Mouse (Mus musculus) 3T3-L1 (cell line): ENCODE measurements around the gene Gm20388.

Source experiments
- DNase-seq: peaks from one replicate; pipeline ENCODE4 v3.0.0-alpha.2; 2015; ENCODE audit warnings: low read depth, low spot score

Gm20388 gene

DNA sequence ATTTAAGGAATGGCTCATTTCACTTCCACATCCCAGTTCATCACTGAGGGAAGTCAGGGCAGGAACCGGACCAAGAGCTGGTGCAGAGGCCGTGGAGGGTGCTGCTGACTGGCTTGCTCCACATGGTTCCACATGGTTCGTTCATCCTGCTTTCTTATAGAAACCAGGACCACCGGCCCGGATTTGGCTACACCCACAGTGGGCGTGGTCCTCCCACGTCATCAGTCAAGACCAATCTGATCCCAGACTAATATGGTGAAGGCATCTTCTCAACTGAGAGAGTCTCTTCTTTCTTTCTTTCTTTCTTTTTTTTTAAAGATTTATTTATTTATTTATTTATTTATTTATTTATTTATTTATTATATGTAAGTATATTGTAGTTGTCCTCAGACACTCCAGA is 2020.9 kb downstream of the Gm20388 start:
- no peak for DNase-seq

DNA sequence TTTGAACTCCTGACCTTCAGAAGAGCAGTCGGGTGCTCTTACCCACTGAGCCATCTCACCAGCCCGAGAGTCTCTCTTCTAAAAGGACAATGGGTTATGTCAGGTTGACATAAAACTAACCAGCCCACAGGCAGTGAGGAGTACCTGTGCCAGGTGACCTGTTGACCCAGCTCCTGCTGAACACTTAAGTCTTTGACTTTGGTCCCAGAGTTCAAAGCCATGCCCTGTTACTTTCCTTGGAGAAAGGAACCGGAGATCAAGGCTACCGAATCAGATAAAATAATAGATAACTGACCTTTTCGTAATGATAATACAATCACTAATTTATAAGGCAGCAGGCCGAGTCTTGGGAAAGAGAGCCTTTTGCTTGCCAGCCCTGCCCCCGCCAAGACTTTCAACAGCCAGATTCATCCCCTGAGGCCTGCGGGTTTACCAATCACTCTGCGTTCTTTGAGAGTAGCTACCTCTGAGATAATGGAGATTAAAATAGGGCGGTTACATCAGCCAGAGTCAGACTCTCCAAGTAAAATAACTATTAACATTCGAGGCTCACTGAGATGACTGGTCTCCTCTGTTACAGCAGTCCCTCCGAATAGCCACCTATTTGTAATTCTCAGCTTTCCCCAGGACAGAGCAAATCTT is 2021.5 kb downstream of the Gm20388 start:
- DNase-seq = no peak

DNA sequence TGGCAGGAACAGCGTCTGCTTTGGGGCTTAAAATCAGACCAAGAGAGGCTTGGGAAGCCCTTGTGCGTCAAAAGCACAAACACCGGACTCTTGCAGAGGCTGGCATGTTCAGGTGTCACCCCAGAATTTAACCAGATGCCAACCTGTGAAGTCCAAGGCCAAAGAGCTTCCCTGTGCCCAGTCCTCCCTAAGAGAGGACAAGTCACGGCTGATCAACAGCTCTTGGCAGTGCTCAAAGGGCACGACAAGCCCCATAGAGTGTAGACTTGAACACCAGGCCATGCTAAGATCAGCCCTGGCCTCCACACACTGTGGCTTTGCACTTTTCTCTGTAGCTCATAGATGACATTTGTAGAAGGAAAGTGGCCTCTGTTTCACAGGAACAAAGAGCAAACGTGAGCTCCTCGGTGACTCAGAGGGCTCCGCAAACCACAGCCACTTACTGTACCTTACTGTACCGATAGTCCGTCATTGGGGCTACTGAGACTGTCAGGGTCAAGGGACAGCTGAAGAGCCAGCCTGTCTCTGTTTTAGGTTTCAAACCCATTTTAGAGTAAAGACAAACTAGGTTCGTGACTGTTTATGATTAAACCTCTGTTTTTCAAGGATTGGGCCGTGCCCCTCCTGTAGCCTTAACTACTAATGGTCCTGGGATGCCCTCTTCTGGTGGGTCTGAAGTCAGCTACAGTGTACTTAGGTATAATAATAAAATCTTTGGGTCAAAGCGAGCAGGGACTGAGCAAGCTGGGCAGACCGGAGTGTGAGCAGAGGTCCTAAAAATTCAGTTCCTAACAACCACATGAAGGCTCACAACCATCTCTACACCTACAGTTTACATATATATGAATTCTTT is 2022.3 kb downstream of the Gm20388 start:
- no peak for DNase-seq

DNA sequence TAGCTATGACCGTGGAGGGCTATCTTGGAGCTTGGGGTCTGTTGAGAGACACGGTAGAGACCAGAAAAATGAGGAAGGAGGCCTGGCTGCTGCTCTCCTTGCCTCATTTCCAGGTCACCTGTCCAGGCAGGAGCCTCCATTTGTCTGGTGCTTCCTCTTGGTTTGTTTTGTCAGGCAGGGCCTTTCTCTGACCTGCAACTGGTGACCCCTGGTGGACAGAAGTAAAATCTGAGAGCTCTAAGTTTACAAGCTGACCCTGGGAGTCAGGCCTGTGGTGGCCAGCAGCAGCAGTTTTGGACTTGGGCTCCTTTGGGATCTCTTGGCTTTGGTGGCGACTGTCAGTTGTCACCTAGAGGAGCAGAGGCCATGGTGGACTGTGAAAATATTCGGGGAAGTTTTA is 2023.9 kb downstream of the Gm20388 start:
- peak; percentile 73 for DNase-seq

DNA sequence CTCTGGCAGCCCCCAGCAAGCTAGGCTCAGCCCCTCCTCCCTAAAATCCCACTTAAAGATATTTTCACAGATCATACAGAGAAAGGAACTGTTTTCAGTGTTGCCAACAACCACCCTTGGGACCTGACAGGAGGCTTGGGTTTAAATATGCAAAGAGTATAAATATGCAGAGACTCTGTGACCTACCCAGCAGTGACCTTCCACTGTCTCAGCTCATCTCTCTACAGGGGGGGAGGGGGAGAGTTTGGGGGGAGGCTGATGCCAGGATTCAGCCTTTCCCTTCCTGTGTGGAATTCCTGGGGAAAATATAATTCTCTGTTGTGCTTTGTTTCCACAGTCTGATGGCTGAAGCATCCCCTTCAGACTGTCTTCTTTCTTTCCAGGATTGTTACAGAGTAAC is 2024.3 kb downstream of the Gm20388 start:
- no peak for DNase-seq

DNA sequence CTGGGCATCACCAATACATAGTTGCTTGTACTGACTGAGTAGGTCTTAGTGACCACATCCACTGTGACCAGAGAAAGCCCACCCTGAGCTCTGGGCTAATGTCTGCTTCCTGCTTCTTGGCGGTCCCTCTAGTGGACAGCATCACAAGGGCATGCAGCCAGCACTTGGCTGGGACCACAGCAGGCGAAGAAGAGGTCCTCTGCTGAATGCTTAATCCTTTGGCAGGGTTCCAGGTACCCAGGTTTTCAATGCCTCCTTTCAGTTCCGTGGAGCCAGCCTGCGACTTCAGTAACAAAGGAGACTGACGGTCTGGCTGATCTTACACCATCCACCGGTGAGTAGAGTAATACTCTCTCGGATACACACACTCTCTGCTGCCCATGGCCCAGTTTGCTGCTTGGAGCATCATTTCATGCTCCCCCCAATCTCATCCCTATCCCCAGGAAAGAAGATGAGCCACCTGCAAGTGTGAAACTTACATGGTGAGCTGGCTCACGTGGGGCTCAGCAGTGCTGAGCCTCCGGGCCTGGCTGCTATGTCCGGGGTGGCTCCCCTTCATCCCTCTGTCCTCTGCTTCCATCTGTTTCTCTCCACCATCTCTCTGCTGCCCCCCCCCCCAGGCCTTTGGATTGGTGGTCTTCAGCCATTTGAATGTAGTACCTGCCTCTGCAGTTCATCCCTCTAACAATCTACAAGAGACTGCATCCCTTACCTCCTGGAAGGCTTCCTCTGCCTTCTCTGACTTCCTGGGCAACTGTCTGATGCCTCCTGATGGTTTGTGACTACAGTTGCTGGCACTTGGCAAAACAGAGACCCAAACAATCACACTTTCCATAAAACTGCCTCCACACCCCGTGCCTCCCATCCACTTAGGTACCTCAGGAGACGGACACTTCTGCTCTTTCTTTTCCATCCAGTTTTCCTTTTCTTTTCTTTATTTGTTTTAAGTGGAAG is 2025.0 kb downstream of the Gm20388 start:
- peak; percentile 39 for DNase-seq

DNA sequence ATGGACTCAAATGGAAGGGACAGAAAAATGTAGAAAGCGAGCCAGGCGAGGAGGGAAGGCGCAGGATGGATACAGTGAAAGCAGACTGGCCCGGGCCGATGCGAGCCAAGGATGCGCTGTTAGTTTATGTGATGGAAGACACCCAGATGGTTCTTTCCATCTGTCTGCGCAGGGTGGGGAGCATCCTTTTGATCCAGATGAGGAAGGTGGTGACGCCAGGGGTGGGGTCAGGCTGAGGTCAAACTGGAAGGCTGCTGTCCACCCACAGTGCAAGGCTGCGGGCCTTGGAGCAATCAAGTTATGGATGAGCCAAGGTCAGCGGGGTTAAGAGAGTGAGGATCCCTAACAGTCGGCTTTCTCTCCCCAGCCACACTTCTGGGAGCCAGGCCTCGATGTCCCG is 2025.8 kb downstream of the Gm20388 start:
- no peak for DNase-seq

DNA sequence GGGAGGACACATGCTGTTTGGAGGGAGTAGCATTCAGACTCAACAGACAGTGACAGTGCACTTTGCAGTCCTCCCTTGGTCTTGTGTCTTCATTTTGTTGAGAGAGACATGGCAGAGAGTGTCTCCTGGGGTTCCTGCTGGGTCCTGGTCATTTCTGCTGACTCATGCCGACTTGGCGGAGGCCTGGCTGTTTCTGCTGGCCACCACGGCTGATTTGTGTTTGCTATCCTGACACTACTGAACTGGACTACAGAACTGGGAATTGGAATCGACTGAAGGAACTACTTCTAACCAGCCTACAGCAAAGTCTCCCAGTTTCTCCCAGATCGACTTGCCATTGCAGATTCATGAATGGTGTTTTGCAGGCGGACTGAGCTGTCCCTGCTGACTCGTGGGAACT is 2028.1 kb downstream of the Gm20388 start:
- no peak for DNase-seq

DNA sequence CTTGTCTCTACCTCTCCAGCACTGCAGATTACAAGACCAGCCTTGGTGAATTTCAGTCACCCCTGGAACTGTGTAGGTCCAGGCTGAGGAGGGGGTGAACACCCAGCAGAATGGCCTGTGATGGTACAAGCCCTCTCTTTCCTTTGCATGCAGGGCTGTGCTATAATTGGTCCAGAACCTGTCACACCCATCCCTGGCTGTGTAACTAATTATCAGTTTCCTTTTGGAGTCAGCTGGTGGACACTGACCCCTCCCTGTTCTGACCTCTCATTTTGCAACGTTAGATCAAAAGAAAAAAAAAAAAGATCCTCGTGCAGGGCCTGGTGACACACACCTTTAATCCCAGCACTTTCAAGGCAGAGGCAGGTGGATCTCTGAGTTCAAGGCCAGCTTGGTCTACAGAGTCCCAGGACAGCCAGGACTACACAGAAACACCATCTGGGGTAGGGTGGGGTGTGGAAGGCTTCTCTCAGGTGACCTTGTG is 2032.5 kb downstream of the Gm20388 start:
- DNase-seq = no peak

DNA sequence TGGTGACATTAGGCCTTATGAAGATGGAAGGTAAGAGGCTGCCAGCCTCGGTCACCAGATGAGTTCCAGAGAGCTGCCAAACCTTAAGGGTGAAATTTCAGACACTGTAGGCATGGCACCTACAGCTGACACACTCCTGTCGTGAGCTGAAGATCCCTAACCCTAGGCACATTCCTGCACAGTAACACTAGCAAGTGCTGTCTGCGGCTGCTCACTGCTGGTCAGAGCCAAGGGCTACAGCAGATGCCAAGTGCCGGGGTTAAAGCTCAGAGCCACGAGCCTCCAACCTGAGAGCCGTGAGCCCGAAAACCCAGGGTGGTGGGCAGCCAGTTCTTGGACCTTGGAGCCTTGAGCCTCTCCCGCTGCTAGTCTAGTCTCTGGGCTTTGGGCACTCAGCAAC is 2033.1 kb downstream of the Gm20388 start:
- DNase-seq = no peak

DNA sequence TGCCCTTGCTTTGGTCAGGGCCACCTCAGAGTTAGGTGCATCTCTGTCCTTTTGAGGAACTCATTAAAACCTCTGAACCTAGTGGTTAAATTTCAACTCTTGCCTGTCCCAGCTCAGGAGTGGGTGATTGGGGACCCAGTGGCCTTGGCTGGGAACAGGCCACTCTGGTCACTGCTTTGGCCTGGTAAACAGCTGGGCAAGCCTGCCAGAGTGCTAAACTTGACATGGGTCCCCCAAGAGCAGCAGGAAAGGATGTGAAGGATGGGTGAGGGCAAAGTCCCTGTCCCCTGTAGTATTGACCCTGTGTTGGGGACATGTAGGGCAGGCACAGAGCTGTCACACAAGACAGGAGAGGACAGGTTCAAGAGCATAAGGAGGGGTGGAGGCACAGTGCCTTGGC is 2034.2 kb downstream of the Gm20388 start, which contains the start of gene Car5a:
TSS of gene Car5a (minus strand) at position 74 of the 400 bp plus-strand sequence.
- DNase-seq = no peak

DNA sequence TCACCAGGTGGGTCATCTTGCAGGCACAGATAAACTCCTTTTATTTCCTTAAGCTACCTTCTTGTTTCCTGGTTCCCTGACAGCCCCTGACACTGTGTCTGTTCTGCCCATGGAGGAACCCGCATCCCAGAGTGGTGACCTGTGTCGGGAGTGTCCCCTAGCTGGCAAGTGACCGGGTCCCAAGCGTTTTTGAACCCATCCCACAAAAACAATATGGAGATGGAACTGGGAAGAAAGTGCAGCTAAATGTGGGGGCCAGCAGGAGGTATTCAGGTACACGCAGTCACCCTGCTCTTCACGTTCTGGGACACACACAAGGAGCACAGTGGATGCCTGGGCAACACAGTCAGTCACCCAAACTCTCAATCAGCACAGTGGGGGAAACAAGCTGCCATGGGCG is 2035.7 kb downstream of the Gm20388 start:
- no peak for DNase-seq

DNA sequence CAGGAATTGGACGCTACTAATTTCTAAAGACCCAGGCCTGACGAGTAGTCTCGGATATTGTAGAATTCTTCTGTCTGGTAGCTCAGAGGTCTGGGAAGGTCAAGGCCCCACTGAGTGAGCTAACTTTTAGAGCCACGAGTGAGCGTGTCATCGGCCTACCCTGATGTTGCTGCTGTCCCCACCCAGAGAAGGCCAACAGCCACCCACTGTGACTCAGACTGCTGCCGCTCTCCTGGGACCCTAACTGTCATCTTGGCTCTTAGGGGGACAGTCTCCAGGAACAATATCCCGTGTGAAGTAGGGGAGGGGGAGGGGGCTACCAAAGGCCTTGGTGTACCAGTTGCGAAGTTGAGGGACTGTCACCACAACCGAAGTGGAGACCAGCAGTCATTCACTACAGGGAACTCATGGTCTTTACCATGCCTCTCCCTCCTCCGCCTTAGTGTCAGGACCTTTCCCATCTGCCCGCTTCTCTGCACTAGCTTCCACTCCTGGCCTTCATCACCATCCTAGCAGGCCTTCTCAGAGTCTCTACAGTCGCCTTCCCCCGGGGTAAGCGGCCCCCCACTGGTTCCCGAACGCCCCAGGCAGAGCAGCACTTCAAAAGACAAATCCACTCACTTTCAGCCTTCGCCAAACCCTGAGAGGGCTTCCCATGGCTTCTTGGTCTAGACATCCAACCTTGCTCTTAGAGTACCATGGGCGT is 2036.6 kb downstream of the Gm20388 start:
- DNase-seq = no peak

DNA sequence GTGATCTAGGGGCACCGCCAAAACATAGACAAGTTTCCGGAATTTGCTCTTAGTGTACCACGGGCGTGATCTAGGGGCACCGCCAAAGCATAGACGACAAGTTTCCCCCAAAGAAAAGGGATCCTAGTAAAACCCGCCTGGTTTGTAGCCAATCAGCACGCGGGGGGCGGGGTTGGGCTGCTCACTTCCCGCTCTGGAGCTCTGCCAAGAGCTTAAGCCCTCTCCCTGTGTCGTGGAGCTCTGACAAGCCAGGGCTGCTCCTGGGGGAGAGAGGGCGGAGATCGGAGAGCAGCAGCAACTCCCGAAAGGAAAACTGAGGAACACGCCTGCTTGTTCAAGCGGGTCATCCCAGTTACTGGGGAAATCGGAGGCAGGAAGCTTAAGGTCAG is 2037.1 kb downstream of the Gm20388 start:
- peak; percentile 72 for DNase-seq

DNA sequence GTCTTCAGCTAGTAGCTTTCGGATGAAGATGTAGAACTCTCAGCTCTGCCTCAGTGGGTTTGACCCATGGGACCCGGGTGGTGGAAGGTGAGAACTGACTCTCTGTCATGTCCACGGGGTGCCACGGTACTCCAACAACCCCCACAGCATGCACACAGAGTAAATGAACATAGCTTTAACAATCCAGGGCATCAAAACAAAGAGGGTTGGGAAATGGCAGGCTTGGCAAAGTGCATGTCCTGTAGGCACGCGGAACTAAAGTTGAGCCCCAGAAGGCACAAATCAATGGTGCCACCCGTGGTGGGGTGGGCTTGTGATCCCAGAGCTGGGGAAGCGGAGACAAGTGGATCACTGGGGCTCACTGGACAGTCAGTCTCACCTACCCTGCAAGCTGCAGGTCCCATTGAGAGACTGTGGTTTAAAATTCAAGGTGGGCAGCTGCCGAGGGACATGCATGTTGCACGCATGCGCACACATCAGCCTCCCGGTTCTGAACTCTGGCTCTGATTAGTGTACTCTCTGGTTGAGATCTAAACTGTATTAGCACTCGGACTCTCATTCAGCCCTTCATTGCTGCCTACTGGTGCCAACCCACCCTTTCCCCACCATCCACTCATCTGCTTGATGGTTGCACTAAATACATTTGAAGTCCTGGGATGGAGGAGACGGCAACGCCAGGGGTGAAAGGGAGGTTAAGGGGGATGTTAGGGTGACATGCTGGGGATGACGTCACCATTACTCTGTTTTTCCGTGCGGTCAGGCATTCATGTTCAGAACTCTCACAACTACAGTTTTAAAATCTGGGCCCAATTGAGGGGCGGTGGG is 2037.9 kb downstream of the Gm20388 start:
- DNase-seq = no peak

DNA sequence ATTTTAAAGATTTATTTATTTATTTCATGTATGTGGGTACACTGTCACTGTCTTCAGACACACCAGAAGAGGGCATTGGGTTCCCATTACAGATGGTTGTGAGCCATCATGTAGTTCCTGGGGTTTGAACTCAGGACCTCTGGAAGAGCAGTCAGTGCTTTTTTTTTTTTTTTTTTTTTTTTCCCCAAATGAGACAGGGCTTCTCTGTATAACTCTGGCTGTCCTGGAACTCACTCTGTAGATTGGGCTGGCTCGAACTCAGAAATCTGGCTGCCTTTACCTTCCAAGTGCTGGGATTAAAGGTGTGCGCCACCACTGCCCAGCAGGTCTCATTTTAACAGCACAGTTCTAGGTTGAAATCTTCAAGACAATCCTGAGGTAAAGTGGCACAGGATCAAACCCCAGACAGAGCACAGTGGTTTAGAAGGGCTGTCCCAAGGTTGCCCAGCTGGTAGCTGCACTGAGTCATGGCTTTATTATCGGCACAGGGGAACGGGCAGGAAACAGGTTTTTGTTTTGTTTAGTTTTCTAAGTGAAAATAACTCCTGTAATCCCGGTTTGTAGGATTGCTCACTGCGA is 2038.7 kb downstream of the Gm20388 start, which contains the start of gene Banp:
TSS of gene Banp (plus strand) at position 529 of the 579 bp plus-strand sequence.
- no peak for DNase-seq

DNA sequence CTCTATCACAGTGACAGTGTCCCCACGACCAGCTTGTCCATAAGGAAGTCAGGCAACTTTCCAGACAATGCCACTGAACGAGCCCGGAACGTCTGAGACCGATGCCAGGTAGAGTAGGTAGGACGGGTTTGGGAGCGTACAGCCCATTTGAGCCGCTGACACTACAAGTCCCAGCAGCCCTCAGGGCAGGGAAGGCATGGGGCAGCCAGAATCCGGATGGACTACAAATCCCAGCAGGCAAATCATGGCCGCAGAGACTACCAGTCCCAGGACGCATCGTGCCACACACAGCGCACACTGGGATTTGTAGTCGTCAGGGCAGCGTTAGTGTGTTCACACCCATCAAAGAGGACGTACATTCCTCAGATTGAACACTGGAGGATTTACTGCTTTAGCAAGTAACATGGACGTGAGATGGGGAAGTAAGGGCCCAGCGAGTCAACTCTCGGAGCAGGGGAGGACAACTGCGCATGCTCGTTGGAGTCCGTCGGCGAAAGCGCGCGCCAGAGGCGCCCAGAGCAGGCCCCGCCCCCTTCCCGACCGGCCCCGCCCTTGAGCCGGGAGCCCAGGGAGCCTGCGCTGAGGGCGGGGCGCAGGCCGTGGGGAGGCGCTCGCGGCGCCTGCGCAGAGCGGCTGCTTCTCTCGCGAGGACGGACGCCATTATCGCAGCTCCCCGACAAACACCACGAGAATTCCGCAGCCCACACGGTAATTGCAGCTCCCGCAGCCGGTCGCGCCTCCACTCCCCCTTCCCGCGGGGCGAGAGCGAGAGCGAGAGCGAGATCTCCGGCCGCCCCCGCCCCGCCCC is 2039.5 kb downstream of the Gm20388 start:
- DNase-seq = peak; percentile 99

DNA sequence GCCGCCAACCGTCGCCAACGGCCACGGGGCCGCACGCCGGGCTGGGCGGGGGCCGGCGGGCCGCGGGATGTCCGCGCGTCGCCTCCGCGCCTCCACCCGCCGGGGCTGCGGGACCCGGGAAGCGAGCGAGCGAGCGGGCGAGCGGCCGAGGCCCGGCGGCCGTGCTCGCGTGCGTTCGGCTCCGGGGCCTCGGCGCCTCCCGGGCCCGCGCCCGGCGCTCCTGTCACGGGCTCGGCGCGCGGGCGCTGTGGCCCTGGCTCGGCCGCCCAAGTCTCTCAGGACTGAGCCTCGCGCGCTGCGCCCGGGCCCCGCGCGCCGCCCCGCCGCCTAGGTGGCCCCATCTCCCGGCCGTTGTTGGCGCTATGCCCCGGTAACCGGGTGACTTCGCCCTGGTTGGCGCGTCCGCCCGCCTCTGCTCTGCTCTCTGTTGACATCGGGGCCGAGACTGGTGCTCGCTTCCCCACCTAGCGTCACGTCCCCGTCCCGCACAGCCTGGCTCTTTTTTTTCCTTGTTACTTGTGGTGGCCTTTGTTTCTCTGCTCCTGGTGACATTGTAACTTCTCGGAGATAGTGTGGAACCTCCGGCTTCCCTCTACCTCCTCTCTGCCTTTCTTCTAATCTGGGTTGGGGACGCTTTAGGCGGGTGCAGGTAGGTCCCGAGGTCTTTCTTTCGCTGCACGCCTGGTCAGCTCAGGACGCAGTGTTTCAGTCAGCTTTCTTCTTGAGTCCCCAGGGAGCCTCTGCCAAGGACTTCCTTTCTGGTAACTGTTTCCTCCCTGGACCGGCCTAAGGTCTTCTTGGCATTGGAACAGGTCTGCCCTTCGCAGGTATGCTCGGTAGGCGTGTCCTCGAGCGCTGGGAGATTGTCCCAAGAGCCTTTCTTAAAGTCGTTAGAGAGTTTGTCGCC is 2040.4 kb downstream of the Gm20388 start:
- peak; percentile 68 for DNase-seq
